Mouse (Mus musculus): Measurements from ENCODE around the gene Sipa1l1.
"Not testable (repeated sequence)": the region's sequence is repeated elsewhere in the genome, so short reads cannot be mapped to it uniquely, and the experiment has no call there.

The Sipa1l1 gene

DNA sequence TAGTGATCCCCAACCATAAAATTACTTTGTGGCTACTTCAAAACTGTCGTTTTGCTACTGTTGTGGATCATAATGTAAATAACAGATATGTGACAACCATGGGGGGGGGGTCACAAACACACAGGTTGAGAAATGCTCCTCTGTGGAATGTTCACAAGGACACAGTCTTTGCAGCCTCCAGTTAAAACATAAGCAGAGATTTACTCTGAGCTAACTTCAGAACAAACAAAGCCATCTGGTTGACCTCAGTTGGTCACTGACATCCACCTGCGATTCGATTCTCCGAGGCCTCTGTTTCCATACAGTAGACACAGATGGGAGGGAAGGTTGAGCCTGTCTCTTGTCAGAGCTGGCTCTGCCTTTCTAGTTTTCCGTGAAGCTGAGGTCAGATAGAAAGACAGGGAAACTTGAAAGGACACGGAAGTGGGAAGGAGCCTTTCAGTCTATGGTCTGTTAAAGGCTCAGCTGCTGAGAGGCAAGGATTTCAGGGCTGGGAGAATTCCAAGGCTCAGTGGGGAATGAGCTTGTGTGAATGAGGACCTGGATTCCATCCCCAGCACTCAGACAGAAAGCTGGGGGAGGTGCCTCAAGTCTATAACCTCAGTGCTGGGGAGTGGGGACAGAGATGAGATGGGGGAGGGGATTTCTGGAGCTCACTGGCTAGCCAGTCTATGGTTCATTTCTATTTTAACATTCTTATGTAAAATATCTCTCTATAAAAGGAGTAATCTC is 317.9 kb downstream of the Sipa1l1 start:
- DNase-seq: no peak

DNA sequence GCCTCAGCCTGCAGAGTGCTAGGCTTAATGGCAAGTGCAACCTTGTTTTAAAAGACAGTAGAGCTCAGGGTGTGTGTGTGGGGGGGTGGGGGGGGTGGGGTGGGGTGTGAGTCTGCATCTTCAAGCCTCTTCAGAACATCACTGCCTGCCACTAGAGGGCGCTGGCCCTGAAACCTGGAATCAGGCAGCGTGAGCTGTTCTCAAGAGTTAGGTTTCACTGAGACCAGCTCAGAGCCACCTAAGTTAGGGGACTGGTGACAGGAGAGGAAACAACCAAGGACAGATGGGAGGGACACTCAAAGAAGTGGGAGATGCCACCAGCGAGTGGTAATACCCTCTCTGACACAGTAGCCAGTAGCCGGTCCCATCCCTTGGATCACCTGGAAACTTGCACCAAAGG is 320.0 kb downstream of the Sipa1l1 start:
- peak in 1 of 2 experiments; percentile 46 for DNase-seq

DNA sequence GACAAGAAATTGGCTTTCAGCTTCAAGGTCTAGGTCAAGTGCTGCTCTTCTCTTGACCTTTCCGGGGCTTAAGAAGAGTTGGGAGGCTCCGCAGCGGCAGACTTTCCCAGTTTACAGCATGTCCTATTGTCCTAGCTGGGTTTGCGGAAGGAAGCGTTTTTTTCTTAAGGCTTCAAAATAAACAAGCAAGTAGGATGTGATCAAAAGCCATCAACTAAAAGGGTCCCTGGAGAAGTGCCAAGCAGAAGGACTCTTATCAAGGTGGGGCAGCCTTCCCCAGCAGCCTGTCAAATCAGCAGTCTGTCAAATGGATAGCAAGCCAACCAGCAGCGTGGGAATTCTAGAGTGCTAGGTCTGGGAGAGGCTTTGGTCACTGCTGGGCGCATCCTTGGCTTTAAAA is 320.5 kb downstream of the Sipa1l1 start:
- DNase-seq: no peak

DNA sequence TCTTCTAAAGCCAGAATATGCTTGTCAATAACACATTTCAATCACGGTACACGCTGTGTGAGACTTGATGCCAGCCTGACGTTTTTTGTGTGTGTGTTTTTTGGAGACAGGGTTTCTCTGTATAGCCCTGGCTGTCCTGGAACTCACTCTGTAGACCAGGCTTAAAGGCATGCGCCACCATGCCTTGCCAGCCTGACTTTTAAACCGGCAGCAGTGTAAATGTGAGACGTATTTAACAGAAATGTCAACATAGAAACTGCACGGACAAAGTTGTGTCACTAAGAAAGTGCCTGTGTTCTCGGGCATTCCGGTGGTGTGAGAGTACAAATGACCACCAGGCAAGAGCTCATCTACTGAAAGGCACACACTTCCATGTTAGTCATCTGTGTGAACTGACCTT is 323.3 kb downstream of the Sipa1l1 start:
- DNase-seq: no peak

DNA sequence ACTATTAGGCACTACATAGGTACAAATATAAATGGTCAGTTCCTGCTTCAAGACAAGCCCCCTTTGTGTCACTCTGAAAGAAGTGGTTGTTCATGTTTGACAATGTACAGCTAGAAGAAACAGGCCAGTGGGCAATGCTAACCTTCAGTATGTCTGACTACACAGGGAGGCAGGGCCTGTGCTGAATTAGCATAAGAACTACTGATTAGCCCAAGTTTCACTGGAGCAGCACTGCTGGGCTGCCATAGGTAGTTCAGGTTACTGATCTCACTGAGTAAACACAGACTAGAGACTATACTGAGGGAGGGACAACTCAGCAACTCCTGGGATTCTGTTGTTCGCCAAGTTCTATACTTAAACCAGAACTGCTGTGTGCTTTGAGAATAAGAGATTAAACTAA is 324.1 kb downstream of the Sipa1l1 start:
- not testable (repeated sequence) for DNase-seq

DNA sequence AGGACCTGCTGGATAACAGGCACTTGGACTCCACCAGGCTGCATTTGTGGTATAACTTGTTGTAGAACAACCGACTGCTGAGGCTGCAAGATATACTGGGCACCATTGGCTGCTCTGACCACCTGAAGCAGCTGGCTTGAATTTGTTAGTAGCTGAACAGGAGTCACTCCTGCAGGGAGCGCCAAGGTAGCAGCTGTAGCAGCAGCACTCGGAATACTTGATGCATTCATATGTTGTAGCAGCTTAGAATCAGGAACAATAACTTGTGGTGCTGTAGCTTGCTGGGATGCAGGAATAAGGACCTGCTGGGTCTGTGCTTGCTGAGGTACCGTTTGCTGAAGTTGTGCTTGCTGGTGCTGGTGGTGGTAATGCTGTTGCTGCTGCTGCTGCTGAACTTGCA is 326.8 kb downstream of the Sipa1l1 start:
- DNase-seq: no peak

DNA sequence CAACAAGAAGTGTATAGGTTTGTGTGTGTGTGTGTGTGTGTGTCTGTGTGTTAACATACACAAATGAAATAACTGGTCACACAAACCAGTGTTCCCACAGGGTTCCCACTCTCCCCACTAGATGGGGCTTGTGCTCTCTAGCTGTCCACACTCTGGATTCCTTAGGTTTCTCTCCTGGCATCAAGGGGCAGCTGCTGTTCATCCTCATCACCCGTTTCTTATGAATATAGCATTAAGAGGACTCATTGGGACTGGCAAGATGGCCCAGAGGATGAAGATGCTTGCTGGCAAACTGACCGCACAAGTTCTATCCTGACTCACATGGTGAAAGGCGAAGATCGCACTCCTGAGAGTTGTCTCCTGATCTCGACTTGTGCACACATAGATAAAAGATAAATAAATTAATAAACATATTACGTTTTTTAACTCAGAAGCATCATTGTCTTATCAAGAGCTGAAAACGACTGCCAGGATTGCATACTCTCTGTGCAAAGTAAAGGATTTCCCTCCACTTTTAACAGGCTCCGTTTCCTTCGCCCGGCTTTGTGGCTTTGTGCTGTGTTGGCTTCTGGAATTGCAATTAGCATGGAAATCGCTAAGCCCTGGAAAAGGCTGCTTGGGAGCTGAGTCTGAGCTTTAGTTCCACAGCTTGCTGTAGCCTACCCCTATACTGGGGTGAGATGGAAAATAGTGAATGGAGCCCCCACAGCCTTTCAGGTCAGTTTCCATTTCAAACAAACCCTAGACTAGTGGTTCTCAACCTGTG is 328.9 kb downstream of the Sipa1l1 start:
- DNase-seq: peak; percentile 52 to 53

DNA sequence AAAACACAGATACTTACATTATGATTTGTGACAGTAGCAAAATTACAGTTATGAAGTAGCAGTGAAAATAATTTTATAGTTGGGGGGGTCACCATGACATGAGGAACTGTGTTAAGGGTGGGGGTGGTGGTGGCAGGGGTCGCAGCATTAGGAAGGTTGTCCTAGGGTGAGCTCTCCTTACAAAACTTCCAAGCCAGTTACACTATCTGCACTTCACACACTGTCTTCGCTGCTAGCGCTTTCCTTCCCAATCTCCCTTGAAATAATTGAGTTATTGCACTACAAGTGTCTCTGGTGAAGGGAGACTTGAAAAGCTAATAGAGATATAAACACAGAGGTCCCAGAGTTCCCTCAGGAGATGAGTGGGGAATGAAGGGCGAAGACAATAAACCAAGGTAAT is 329.6 kb downstream of the Sipa1l1 start:
- DNase-seq: no peak

DNA sequence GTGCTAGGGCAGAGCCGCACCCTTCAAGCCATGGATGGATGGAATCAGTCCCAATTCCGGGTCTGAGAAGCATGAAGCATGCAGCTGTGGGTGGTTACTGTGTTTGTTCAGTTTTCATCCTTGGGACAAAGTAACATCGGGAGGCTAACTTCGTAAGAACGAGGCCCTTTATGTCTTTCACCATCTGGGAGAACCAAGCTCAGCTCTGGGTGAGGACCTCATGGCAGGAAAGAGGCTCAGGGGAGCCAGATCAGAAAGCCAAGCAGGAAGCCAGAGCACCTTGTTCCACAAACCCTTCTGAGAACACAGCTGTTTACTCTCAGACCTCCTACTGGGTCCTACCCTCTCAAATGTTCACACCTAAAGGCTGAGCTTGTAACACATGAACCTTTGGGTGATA is 330.6 kb downstream of the Sipa1l1 start:
- DNase-seq: no peak

Data from cerebellum, adult 18-20 months (tissue).